In the genomic region with DNA sequence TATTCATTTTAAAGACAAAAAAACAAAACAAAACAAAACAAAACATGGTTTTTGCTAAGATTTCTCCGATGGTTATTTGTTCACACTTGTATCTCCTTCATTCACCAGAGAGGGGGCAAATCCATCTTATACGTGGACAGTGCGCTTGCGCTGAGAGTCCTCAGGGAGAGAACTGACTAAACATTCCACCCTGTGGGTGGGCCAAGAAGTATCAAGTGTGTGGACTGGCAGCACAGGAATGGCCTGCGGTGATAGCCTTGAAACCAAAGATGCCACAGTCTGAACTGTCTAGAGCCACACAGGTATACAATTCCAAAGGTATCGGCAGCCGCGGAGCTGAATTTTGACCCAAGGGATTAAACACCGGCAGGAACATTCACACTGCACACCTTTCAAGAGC, we compare ENCODE assay signal across 8 mouse cellular contexts.
"Had no signal": no experiment of that assay in that cellular context is flagged by ENCODE, and none has a peak within 500 bp of the region (broad histone marks: within the 10 kb centered on the region; RNA-seq: fewer than 3 reads in every experiment).

No protein-coding gene starts in this region.

- H3K4me1 ChIP-seq: liver, embryonic 15.5 days; megakaryocyte, embryonic 14.5 days had no signal

- H3K4me2 ChIP-seq: limb, embryonic 13.5 days; liver, embryonic 15.5 days; midbrain, embryonic 11.5 days had no signal

- H3K27ac ChIP-seq: layer of hippocampus, adult 2 months; limb, embryonic 13.5 days; liver, embryonic 15.5 days; macrophage; stomach, postnatal 0 days had no signal

- DNase-seq: thymus, adult 18-20 months had no signal

- H3K9ac ChIP-seq: limb, embryonic 13.5 days; liver, embryonic 15.5 days had no signal

- H3K36me3 ChIP-seq: limb, embryonic 13.5 days; liver, embryonic 15.5 days had no signal

- H3K9me3 ChIP-seq: limb, embryonic 13.5 days; liver, embryonic 15.5 days had no signal

- H3K4me3 ChIP-seq: layer of hippocampus, adult 2 months; limb, embryonic 13.5 days; liver, embryonic 15.5 days; megakaryocyte, embryonic 14.5 days had no signal

- H3K27me3 ChIP-seq: liver, embryonic 15.5 days had no signal
